Mouse (Mus musculus): ENCODE results near the gene Josd2. TPM values are rescaled to one million over a fixed set of nuclear protein-coding genes. Genes with fewer than 3 reads are reported as not detected.

The Josd2 gene
- polyA plus RNA-seq, 1 experiment: 99.2 TPM

DNA sequence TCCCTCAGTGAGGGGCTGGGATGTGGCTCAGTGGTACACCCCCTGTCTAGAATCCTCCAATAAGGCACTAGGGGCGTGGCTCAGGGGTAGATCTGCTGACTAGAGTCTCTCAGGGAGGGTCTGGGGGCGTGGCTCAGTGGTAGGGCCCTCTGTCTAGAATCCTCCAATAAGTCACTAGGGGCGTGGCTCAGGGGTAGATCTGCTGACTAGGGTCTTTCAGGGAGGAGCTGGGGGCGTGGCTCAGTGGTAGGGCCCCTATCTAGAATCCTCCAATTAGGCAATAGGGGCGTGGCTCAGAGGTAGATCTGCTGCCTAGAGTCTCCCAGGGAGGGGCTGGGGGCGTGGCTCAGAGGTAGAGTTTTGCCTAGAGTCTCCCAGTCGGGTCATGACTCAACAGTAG lies 34.4 kb upstream of the Josd2 start:
- H3K4me3 ChIP-seq (ENCODE audit: low read depth, low read length): no peak overlapping the region
- 7% methylated on average over 7 of the region's 7 CpGs for WGBS
- H3K36me3 ChIP-seq (ENCODE audit: control insufficient read depth, insufficient read depth, low read length): no peaks in the 10 kb centered on the region
- peaks cover 21% of the 10 kb centered on the region for H3K27me3 ChIP-seq (ENCODE audit: control insufficient read depth, insufficient read depth, low read length)
- no peak overlapping the region for H3K27ac ChIP-seq (ENCODE audit: insufficient read depth, low read depth, low read length)
- TF ChIP-seq CTCF (IDR thresholded peaks at IDR 0.05; ENCODE audit: extremely low read depth, insufficient read length, insufficient replicate concordance, low read depth, low read length) (no peak), POLR2A (IDR thresholded peaks at IDR 0.05; ENCODE audit: low read depth, low read length) (no peak)
- no peaks in the 10 kb centered on the region for H3K4me1 ChIP-seq (ENCODE audit: control insufficient read depth, insufficient read depth, insufficient read length, low read length)

DNA sequence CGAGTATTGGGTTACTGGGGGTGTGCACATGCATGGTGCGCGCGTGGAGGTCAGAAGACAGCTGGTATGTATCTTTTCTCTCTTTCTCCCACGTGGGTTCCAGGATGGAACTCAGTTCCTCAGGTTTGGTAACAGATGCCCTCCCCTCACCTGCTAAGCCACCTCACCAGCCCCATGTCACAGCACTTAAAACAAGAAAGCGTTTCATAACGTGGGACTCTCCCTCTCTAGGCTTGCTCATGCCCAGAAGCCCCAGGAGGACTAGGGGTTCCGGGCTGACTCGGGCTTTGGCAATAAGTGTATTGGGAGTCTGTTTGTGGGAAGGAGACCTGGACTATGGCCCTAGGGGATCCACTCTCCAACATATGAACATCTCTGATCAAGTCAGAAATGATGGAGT lies 33.7 kb upstream of the Josd2 start:
- Histone ChIP-seq H3K4me3 (ENCODE audit: low read depth, low read length) (no peak overlapping the region), H3K36me3 (ENCODE audit: control insufficient read depth, insufficient read depth, low read length) (no peaks in the 10 kb centered on the region), H3K27me3 (ENCODE audit: control insufficient read depth, insufficient read depth, low read length) (peaks cover 16% of the 10 kb centered on the region), H3K4me1 (ENCODE audit: control insufficient read depth, insufficient read depth, insufficient read length, low read length) (no peaks in the 10 kb centered on the region), H3K27ac (ENCODE audit: insufficient read depth, low read depth, low read length) (no peak overlapping the region)
- TF ChIP-seq CTCF (IDR thresholded peaks at IDR 0.05; ENCODE audit: extremely low read depth, insufficient read length, insufficient replicate concordance, low read depth, low read length) (no peak), POLR2A (IDR thresholded peaks at IDR 0.05; ENCODE audit: low read depth, low read length) (no peak)
- 66% methylated on average over 9 of the region's 9 CpGs for WGBS

DNA sequence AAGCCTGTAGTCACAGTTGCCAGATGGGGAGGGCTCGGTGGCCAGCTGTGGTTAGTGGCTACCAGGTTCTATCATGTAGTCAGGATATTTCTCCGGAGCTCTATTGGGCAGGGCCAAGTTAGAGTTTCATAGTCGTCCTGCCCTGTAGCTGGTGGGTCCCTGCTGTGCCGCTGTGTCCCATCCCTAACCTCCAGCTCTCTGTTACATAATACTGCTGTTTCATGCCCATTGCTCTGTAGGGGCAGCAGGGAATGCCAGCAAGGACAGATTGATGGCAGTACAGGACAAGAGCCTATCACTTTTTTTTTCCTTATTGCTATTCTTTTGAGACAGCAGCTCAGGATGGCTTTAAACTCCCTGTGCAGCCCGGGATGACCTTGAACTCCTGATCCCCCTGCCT lies 32.0 kb upstream of the Josd2 start:
- no peak overlapping the region for H3K4me3 ChIP-seq (ENCODE audit: low read depth, low read length)
- 62% methylated on average over 5 of the region's 5 CpGs for WGBS
- TF ChIP-seq CTCF (IDR thresholded peaks at IDR 0.05; ENCODE audit: extremely low read depth, insufficient read length, insufficient replicate concordance, low read depth, low read length) (no peak), POLR2A (IDR thresholded peaks at IDR 0.05; ENCODE audit: low read depth, low read length) (no peak)
- H3K36me3 ChIP-seq (ENCODE audit: control insufficient read depth, insufficient read depth, low read length): no peaks in the 10 kb centered on the region
- no peak overlapping the region for H3K27ac ChIP-seq (ENCODE audit: insufficient read depth, low read depth, low read length)
- H3K27me3 ChIP-seq (ENCODE audit: control insufficient read depth, insufficient read depth, low read length): peaks cover 3% of the 10 kb centered on the region; the same call in 1 of the 2 replicates
- H3K4me1 ChIP-seq (ENCODE audit: control insufficient read depth, insufficient read depth, insufficient read length, low read length): no peaks in the 10 kb centered on the region

DNA sequence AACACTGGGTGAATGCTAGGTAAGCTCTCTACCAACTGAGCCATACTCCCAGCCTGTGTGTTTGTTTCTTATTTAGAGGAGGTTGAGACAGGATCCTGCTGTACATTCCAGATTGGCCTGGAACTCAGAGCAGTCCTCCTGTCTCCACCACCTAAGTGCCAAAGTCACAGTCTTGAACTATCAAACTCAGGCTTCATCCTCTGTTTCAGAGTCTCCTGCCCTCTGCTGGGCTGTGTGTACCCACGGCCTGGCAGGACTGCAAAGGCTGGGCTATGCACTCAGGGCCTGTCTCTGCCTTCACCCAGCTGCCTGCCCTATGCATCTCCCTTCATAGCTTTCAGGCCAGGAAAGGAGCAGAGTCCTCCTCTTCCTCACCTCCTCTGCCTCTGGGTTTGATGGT lies 31.5 kb upstream of the Josd2 start:
- WGBS: 3% methylated on average over 1 of the region's 1 CpGs
- Histone ChIP-seq H3K27me3 (ENCODE audit: control insufficient read depth, insufficient read depth, low read length) (peaks cover 6% of the 10 kb centered on the region; the same call in 1 of the 2 replicates), H3K4me1 (ENCODE audit: control insufficient read depth, insufficient read depth, insufficient read length, low read length) (no peaks in the 10 kb centered on the region), H3K36me3 (ENCODE audit: control insufficient read depth, insufficient read depth, low read length) (no peaks in the 10 kb centered on the region), H3K27ac (ENCODE audit: insufficient read depth, low read depth, low read length) (no peak overlapping the region), H3K4me3 (ENCODE audit: low read depth, low read length) (no peak overlapping the region)
- TF ChIP-seq CTCF (IDR thresholded peaks at IDR 0.05; ENCODE audit: extremely low read depth, insufficient read length, insufficient replicate concordance, low read depth, low read length) (no peak), POLR2A (IDR thresholded peaks at IDR 0.05; ENCODE audit: low read depth, low read length) (no peak)

DNA sequence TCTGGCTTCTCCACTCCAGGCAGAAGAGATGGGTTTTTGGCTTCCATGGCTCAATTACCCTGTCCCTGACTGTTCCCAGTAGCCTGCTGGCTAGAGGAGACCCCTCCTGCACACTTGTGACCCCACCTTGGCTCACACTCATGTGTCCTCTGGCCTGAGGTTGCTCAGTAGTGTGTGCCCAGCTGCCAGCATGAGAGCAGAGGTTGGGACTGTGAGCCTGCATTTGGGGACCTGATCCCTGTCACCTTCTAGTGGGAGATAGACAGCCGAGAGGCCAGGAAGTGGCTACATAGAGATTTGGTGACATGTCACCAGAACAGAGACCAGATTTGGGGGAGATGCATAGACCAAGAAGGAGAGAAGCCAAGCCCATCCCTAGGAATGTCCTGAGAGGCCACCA lies 30.6 kb upstream of the Josd2 start:
- 64% methylated on average over 1 of the region's 1 CpGs for WGBS
- Histone ChIP-seq H3K36me3 (ENCODE audit: control insufficient read depth, insufficient read depth, low read length) (no peaks in the 10 kb centered on the region), H3K27ac (ENCODE audit: insufficient read depth, low read depth, low read length) (no peak overlapping the region), H3K4me3 (ENCODE audit: low read depth, low read length) (no peak overlapping the region), H3K27me3 (ENCODE audit: control insufficient read depth, insufficient read depth, low read length) (peaks cover 8% of the 10 kb centered on the region; the same call in 1 of the 2 replicates), H3K4me1 (ENCODE audit: control insufficient read depth, insufficient read depth, insufficient read length, low read length) (no peaks in the 10 kb centered on the region)
- no peak for TF ChIP-seq CTCF (IDR thresholded peaks at IDR 0.05; ENCODE audit: extremely low read depth, insufficient read length, insufficient replicate concordance, low read depth, low read length)
- no peak for TF ChIP-seq POLR2A (IDR thresholded peaks at IDR 0.05; ENCODE audit: low read depth, low read length)

DNA sequence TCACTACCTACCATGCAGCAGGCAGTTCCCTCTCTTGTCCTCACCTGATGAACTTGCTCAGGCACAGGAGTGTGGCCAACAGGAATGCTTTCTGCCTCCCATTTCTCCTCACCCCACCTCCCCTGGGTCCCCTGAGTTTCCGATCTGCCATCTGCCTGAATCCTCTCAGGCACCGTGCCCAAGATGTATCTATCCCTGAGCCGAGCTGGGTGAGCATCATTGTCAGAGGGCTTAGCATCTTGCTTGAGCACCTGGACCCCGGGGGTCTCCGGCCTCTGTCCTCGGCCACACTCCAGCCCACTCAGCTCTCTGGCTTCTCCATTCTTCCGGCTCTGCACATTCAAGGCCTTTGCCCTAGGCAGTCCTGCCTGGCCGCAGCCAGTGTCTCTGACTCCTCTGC lies 29.8 kb upstream of the Josd2 start:
- Histone ChIP-seq H3K4me1 (ENCODE audit: control insufficient read depth, insufficient read depth, insufficient read length, low read length) (no peaks in the 10 kb centered on the region), H3K27ac (ENCODE audit: insufficient read depth, low read depth, low read length) (no peak overlapping the region), H3K27me3 (ENCODE audit: control insufficient read depth, insufficient read depth, low read length) (peaks cover 14% of the 10 kb centered on the region), H3K36me3 (ENCODE audit: control insufficient read depth, insufficient read depth, low read length) (no peaks in the 10 kb centered on the region), H3K4me3 (ENCODE audit: low read depth, low read length) (no peak overlapping the region)
- WGBS: 75% methylated on average over 8 of the region's 8 CpGs
- no peak for TF ChIP-seq CTCF (IDR thresholded peaks at IDR 0.05; ENCODE audit: extremely low read depth, insufficient read length, insufficient replicate concordance, low read depth, low read length)
- TF ChIP-seq POLR2A (IDR thresholded peaks at IDR 0.05; ENCODE audit: low read depth, low read length): no peak

DNA sequence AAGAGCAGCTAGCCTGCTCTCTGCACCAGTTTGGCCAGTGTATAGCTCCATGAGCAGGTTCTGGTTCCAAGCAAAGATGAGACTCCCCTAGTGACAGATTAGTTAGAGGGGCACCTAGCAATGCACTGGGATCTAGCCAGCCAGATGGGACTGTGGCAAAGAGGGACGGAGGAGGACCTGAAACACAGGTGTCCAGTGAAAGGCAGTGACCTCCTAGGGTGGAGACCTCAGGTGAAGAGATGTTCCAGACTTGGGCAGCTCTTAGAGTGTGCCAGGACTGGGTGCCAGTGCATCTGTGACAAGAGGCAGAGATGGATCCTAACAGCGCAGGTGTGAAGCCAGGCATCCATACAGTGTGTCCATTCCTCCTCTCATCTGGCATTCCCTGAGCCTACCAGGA lies 28.1 kb upstream of the Josd2 start:
- no peak overlapping the region for H3K4me3 ChIP-seq (ENCODE audit: low read depth, low read length)
- WGBS: 65% methylated on average over 2 of the region's 2 CpGs
- H3K27me3 ChIP-seq (ENCODE audit: control insufficient read depth, insufficient read depth, low read length): peaks cover 17% of the 10 kb centered on the region
- H3K27ac ChIP-seq (ENCODE audit: insufficient read depth, low read depth, low read length): no peak overlapping the region
- H3K4me1 ChIP-seq (ENCODE audit: control insufficient read depth, insufficient read depth, insufficient read length, low read length): no peaks in the 10 kb centered on the region
- no peaks in the 10 kb centered on the region for H3K36me3 ChIP-seq (ENCODE audit: control insufficient read depth, insufficient read depth, low read length)
- TF ChIP-seq POLR2A (IDR thresholded peaks at IDR 0.05; ENCODE audit: low read depth, low read length): no peak
- TF ChIP-seq CTCF (IDR thresholded peaks at IDR 0.05; ENCODE audit: extremely low read depth, insufficient read length, insufficient replicate concordance, low read depth, low read length): no peak

DNA sequence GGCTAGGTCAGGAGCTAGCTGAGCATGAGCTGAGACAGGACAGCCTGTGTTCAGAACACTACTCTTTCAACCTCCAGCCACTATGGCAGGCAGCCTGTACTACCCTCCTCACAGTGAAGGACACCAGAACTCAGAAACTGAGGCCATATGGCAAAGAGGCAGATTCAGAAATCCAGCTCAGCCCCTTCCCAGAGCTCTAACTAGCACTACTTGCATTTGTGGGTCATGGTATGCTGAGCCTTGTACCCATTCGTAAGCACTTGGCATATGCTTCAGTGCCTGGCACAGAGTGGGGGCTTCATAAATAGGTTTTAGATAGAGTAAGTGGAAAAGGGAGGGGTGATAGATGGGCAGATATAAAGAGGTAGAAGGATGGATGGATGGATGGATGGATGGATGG lies 27.3 kb upstream of the Josd2 start:
- WGBS: 74% methylated on average over 1 of the region's 1 CpGs
- TF ChIP-seq POLR2A (IDR thresholded peaks at IDR 0.05; ENCODE audit: low read depth, low read length) (no peak), CTCF (IDR thresholded peaks at IDR 0.05; ENCODE audit: extremely low read depth, insufficient read length, insufficient replicate concordance, low read depth, low read length) (no peak)
- Histone ChIP-seq H3K27ac (ENCODE audit: insufficient read depth, low read depth, low read length) (no peak overlapping the region), H3K27me3 (ENCODE audit: control insufficient read depth, insufficient read depth, low read length) (peaks cover 17% of the 10 kb centered on the region), H3K4me1 (ENCODE audit: control insufficient read depth, insufficient read depth, insufficient read length, low read length) (no peaks in the 10 kb centered on the region), H3K36me3 (ENCODE audit: control insufficient read depth, insufficient read depth, low read length) (no peaks in the 10 kb centered on the region), H3K4me3 (ENCODE audit: low read depth, low read length) (no peak overlapping the region)
